Mouse (Mus musculus) megakaryocyte, embryonic 14.5 days (primary cell): ENCODE measurements around the gene Mcub.

Source experiments
- FLI1 ChIP-seq: IDR thresholded peaks from 2 replicates; pipeline ENCODE4 v1.6.1; 2012; ENCODE audit warnings: low read length, inconsistent platforms, mixed read lengths
- GATA1 ChIP-seq: IDR thresholded peaks from 3 replicates; pipeline ENCODE4 v1.6.1; 2012; ENCODE audit warnings: mixed read lengths, low read length, inconsistent platforms, borderline replicate concordance

- TF ChIP-seq FLI1 (no peak), GATA1 (no peak)
Measured at GRCm38 (mm10) chr3:129976317-129976716, 6.3 kb upstream of the Mcub start.
